Mouse (Mus musculus): Measurements from ENCODE around the gene Itgb8. TPM values are rescaled to one million over a fixed set of nuclear protein-coding genes. Genes with fewer than 3 reads are reported as not detected.

Itgb8 gene
- 20.5 TPM for polyA plus RNA-seq (2017; shearing (Covaris generic))

DNA sequence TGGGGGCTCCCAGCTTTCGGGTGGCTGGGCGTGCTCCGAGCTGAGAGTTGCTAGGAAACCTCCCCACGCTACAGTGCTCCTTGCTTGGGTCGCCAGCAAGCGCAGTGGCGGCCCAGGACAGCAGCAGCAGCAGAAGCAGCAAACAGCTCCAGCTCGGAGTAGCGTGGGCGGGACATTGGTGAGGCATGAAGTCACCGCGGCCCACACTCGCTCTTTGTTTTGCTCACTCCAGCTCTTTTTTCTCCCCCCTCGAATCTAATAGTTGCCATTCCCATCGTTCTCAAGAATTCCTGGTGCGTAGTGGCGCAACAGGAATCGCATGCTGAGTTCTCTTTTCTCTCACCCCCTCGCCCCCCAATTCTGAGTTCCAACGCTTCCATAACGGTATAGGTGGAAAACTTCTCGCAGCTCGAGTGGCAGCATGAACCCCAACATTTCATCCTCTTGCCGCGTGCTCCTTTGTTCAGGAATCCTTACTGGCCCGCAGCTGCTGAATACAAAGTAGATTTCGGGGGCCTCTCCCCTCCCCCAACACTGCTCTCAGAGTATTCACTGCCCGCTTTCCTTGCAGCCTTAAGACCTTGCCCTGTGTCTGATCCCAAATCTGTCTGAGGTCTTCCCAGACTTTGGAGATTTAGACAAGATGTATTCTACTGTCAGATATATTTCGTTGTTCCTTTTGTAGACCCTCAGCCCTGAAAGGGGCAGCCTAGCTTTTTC lies at the start of gene Itgb8:
Gene Itgb8 (minus strand): TSS at position 107 of the 720 bp plus-strand sequence.

Other genes starting within 250 kb of the Itgb8 start
- not detected for gene Macc1, start 75.5 kb upstream of the Itgb8 start, polyA plus RNA-seq (2017; shearing (Covaris generic))